ENCODE assay signal across 8 mouse cellular contexts in the genomic region with DNA sequence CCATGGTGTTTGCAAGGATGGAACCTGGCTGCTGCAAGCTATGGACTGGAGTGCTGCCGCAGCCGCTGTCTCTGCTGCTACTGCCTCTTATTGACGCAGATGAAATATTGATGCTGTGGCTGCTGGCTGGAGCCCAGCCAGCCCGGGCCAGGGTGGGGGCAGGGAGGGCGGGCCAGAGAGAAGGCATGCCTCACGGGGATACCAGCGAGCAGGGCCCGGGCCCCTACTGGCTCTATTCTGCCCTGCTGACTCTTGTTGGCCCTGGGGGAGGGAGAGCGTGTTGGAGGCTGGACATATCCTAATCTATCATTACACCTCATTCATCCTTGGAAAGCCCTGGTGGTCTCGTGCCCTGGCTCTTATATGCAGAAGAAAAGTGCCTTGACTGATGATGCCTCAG. TPM values are rescaled to one million over a fixed set of nuclear protein-coding genes. Genes with fewer than 3 reads are reported as not detected.
DNase-seq lines count a peak whose midpoint lies in the region; ATAC-seq lines count a peak whose summit lies in the region.

Sncg (minus strand) TSS at position 213 of the 400 bp plus-strand sequence.

- 46% methylated on average over 10 of the region's 10 CpGs for WGBS in heart, embryonic 10.5 days
- 38% methylated on average over 10 of the region's 10 CpGs for WGBS in hindbrain, embryonic 12.5 days
- WGBS in midbrain, embryonic 14.5 days, result 55% methylated on average over 10 of the region's 10 CpGs

- no peak for DNase-seq in heart, embryonic 10.5 days (ENCODE audit: low spot score)
- no peak for DNase-seq in heart, postnatal 25 days (ENCODE audit: low spot score)
- DNase-seq in adrenal gland, postnatal 14 days, result peak; percentile 68
- peak; percentile 48 for DNase-seq in midbrain, embryonic 14.5 days
- no peak for DNase-seq in spleen, postnatal 4 days (ENCODE audit: low spot score in 2 of 2)
- DNase-seq in cerebellum, adult 8-10 months, result no peak

- 0 out of 2 replicates have a peak within 1 kb of the TSS, but pooled peaks have one; percentile 10 for H3K9ac ChIP-seq in hindbrain, embryonic 12.5 days
- 0 out of 2 replicates have a peak within 1 kb of the TSS, but pooled peaks have one; percentile 2 for H3K9ac ChIP-seq in midbrain, embryonic 14.5 days (replicated peaks; ENCODE audit: low read length)

- intact Hi-C loops in heart, postnatal 25 days (cut with DNase I), result loop anchor here (5.0 kb wide), 2 partner anchors 173 to 198 kb away; no protein-coding TSS in a partner anchor

- H3K27me3 ChIP-seq in heart, embryonic 10.5 days (ENCODE audit: insufficient read depth, poor library complexity, severe bottlenecking), result peaks cover 10% of the 10 kb centered on the region; the same call in 1 of the 2 replicates
- H3K27me3 ChIP-seq in hindbrain, embryonic 12.5 days, result no peaks in the 10 kb centered on the region
- no peaks in the 10 kb centered on the region for H3K27me3 ChIP-seq in midbrain, embryonic 14.5 days (ENCODE audit: control insufficient read depth, insufficient read depth, low read length)

- no peaks in the 10 kb centered on the region for H3K36me3 ChIP-seq in heart, embryonic 10.5 days
- H3K36me3 ChIP-seq in hindbrain, embryonic 12.5 days, result no peaks in the 10 kb centered on the region
- H3K36me3 ChIP-seq in midbrain, embryonic 14.5 days (ENCODE audit: control insufficient read depth, insufficient read depth, low read length), result no peaks in the 10 kb centered on the region

- no peaks in the 10 kb centered on the region for H3K9me3 ChIP-seq in heart, embryonic 10.5 days
- no peaks in the 10 kb centered on the region for H3K9me3 ChIP-seq in hindbrain, embryonic 12.5 days (replicated peaks)
- no peaks in the 10 kb centered on the region for H3K9me3 ChIP-seq in midbrain, embryonic 14.5 days (ENCODE audit: control insufficient read depth, low read length)

- H3K27ac ChIP-seq in heart, embryonic 10.5 days, result peak within 1 kb of the TSS; percentile 77
- H3K27ac ChIP-seq in hindbrain, embryonic 12.5 days, result peak within 1 kb of the TSS; percentile 66
- 0 out of 2 replicates have a peak within 1 kb of the TSS, but pooled peaks have one; percentile 2 for H3K27ac ChIP-seq in midbrain, embryonic 14.5 days (replicated peaks; ENCODE audit: low read depth, low read length)

- H3K4me3 ChIP-seq in heart, embryonic 10.5 days, result peak within 1 kb of the TSS; percentile 47
- peak within 1 kb of the TSS; percentile 13 for H3K4me3 ChIP-seq in hindbrain, embryonic 12.5 days
- H3K4me3 ChIP-seq in midbrain, embryonic 14.5 days (replicated peaks; ENCODE audit: low read depth, low read length), result no peak within 1 kb of the TSS

- H3K4me2 ChIP-seq in hindbrain, embryonic 12.5 days (replicated peaks), result peak within 1 kb of the TSS; percentile 21; the same call in 1 of the 2 replicates
- no peak within 1 kb of the TSS; the same call in 1 of the 2 replicates for H3K4me2 ChIP-seq in midbrain, embryonic 14.5 days (ENCODE audit: low read length)

- peaks cover 48% of the 10 kb centered on the region for H3K4me1 ChIP-seq in heart, embryonic 10.5 days
- peaks cover 21% of the 10 kb centered on the region for H3K4me1 ChIP-seq in hindbrain, embryonic 12.5 days
- H3K4me1 ChIP-seq in midbrain, embryonic 14.5 days (ENCODE audit: control insufficient read depth, insufficient read depth, low read length), result 0 out of 2 replicates have a peak, but pooled peaks cover 10% of the 10 kb centered on the region

- ATAC-seq in hindbrain, embryonic 12.5 days (ENCODE audit: low FRiP score), result peak; percentile 61
- no peak; the same call in 1 of the 2 replicates for ATAC-seq in midbrain, embryonic 14.5 days (ENCODE audit: low FRiP score, low TSS enrichment)
- no peak for ATAC-seq in CD4-positive, CD25-positive, alpha-beta regulatory T cell, adult 4 months

RNA-seq across cellular contexts. Expression of gene Sncg, which starts in this region (rescaled TPM):
- 2.3 and 4.6 TPM in 2 replicates for polyA plus RNA-seq in heart, embryonic 10.5 days (2016; fragmentation: Nextera tagmentation; extraction: Ambion mirVana)
- total RNA-seq in heart, postnatal 25 days (2021), result 1 to 10 TPM; 5.9 to 6.5 TPM
- 17.4 and 33.4 TPM in 2 replicates for total RNA-seq in adrenal gland, postnatal 14 days (2021)
- 130 and 136 TPM in 2 replicates for polyA plus RNA-seq in hindbrain, embryonic 12.5 days (2016; fragmentation: Nextera tagmentation; extraction: Ambion mirVana)
- polyA plus RNA-seq in midbrain, embryonic 14.5 days (2014; fragmentation: Nextera tagmentation; extraction: Ambion mirVana), result 55.8 and 59.8 TPM in 2 replicates
- not detected for polyA plus RNA-seq in CD4-positive, CD25-positive, alpha-beta regulatory T cell, adult 4 months (2017; shearing (Covaris generic))

Comparison
In these comparisons a context has a peak if more than half of its experiments do, and no peak if none do; other contexts are left out.
1. RNA of gene Sncg (polyA plus RNA-seq): 130 to 136 TPM in hindbrain, embryonic 12.5 days and 55.8 to 59.8 TPM in midbrain, embryonic 14.5 days; 2.3 to 4.6 TPM in heart, embryonic 10.5 days and not detected in CD4-positive, CD25-positive, alpha-beta regulatory T cell, adult 4 months; every median in the first group is over 10 times any median in the second.
2. DNase-seq: peak in adrenal gland, postnatal 14 days (single experiment) and midbrain, embryonic 14.5 days (single experiment); none in heart, embryonic 10.5 days (single experiment), heart, postnatal 25 days (single experiment), spleen, postnatal 4 days (0 of 2) and cerebellum, adult 8-10 months (single experiment).
3. H3K27ac ChIP-seq: peak in every context shown above with its lines; median percentile 77 in heart, embryonic 10.5 days; 66 in hindbrain, embryonic 12.5 days; 2 in midbrain, embryonic 14.5 days.